Mouse (Mus musculus) C2C12 (cell line): ENCODE data around the gene Dnajc6. TPM values are rescaled to one million over a fixed set of nuclear protein-coding genes. Genes with fewer than 3 reads are reported as not detected.

Experiments
- H3K27me3 ChIP-seq: one replicate; pipeline ENCODE4 v1.6.1; 2011; ENCODE audit not compliant: control insufficient read depth, insufficient read depth, insufficient read length
- H3K36me3 ChIP-seq: one replicate; pipeline ENCODE4 v1.6.1; 2011; ENCODE audit not compliant: control insufficient read depth, insufficient read depth
- H3K4me3 ChIP-seq: one replicate; pipeline ENCODE4 v1.5.1; 2011; ENCODE audit warnings: mild to moderate bottlenecking, control low read depth; ENCODE audit not compliant: poor library complexity, insufficient read depth, severe bottlenecking
- H3K79me2 ChIP-seq: one replicate; pipeline ENCODE4 v1.6.1; 2011; ENCODE audit not compliant: control insufficient read depth, insufficient read depth
- H3K79me3 ChIP-seq: one replicate; pipeline ENCODE4 v1.6.1; 2011; ENCODE audit warnings: low read depth, control low read depth
- H3ac ChIP-seq: one replicate; pipeline ENCODE3; 2011; ENCODE audit warnings: low read depth; ENCODE audit not compliant: control insufficient read depth, insufficient read length
- CEBPB ChIP-seq: IDR thresholded peaks from one replicate; pipeline ENCODE4 v1.6.1; 2011; ENCODE audit warnings: low read depth, mild to moderate bottlenecking, control low read depth, moderate library complexity
- CTCF ChIP-seq: IDR thresholded peaks from one replicate; pipeline ENCODE4 v1.5.1; 2011; ENCODE audit not compliant: control insufficient read depth, insufficient read depth, insufficient read length
- FOSL1 ChIP-seq: IDR thresholded peaks from one replicate; pipeline ENCODE4 v1.8.0; 2011; ENCODE audit warnings: mild to moderate bottlenecking, low read length; ENCODE audit not compliant: poor library complexity, insufficient read depth, severe bottlenecking
- MAX ChIP-seq: IDR thresholded peaks from one replicate; pipeline ENCODE4 v1.6.1; 2011; ENCODE audit warnings: mild to moderate bottlenecking, control low read depth
- MYOD1 ChIP-seq: IDR thresholded peaks from one replicate; pipeline ENCODE4 v1.6.1; 2011; ENCODE audit warnings: low read depth; ENCODE audit not compliant: control insufficient read depth, insufficient read length
- MYOG ChIP-seq: IDR thresholded peaks from one replicate; pipeline ENCODE4 v1.6.1; 2011; ENCODE audit not compliant: control insufficient read depth, insufficient read length; ENCODE audit errors: extremely low read depth
- USF1 ChIP-seq: IDR thresholded peaks from one replicate; pipeline ENCODE4 v1.6.1; 2011; ENCODE audit warnings: low read depth, mild to moderate bottlenecking, control low read depth, moderate library complexity
- polyA plus RNA-seq: library from polyadenylated mRNA; unstranded; fragments of >200 nt; fragmentation: generic; extraction: Trizol; gene quantifications from one replicate; pipeline ENCODE4 v1.2.1, GENCODE M21; 2012; ENCODE audit warnings: missing spikeins

Dnajc6 gene
- polyA plus RNA-seq, 1 experiment = not detected

DNA sequence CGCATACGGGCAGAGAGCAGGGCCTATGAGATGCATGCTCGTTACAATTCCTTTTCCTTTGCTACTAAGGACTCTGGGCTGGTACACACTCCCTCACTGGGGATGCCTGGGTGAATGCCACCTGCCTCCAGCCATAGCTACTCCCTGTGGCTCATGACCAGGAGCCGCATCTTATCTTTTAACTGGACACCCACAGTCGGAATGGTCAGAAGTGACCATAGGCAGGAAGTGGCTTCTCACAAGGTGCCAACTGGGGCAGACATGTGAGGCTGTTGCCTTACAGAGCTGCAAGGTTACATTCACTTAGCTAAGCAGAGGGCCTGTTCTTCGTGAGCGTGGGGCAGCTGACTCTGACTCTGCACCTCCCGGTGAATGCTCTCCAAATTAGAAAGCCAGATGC is 39.3 kb upstream of the Dnajc6 start:
- TF ChIP-seq MYOD1 = no peak
- TF ChIP-seq USF1 = no peak
- no peak for TF ChIP-seq CEBPB
- TF ChIP-seq MYOG = no peak
- TF ChIP-seq CTCF = no peak
- no peak for TF ChIP-seq FOSL1
- TF ChIP-seq MAX = no peak
- no peaks in the 10 kb centered on the region for H3K36me3 ChIP-seq

DNA sequence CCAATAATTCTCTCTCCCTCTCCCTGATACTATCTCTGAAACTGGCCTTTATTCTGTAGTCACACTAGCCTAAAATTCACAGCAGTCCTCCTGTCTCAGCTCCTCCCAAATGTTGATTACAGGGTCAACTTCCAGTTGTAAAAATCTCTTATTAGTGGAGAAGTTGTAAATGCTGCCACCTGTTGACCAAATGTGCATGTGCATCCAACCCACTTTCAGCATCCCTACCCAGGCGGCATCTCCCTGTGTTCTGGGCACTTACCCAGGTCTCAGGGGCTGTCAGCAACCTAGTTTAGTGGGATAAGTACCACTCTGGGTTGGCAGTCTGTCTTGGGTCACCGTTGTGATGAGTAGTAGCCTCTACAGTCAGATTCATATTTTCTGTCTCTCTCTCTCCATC is 38.1 kb upstream of the Dnajc6 start:
- H3K79me3 ChIP-seq = no peaks in the 10 kb centered on the region
- no peaks in the 10 kb centered on the region for H3K79me2 ChIP-seq
- TF ChIP-seq CEBPB = no peak
- TF ChIP-seq USF1 = no peak
- peak; percentile 3 for TF ChIP-seq CTCF
- H3K27me3 ChIP-seq = no peaks in the 10 kb centered on the region
- H3ac ChIP-seq = no peak overlapping the region
- no peaks in the 10 kb centered on the region for H3K36me3 ChIP-seq
- no peak overlapping the region for H3K4me3 ChIP-seq

More for the DNA sequence above, 39.3 kb upstream of the Dnajc6 start:
- H3K27me3 ChIP-seq = no peaks in the 10 kb centered on the region
- no peaks in the 10 kb centered on the region for H3K79me3 ChIP-seq
- H3K4me3 ChIP-seq = no peak overlapping the region
- no peak overlapping the region for H3ac ChIP-seq
- H3K79me2 ChIP-seq = no peaks in the 10 kb centered on the region

- TF ChIP-seq USF1 (no peak), MYOG (no peak), FOSL1 (no peak), MAX (no peak), MYOD1 (no peak)
- Histone ChIP-seq H3K27me3 (no peaks in the 10 kb centered on the region), H3ac (no peak overlapping the region), H3K79me2 (no peaks in the 10 kb centered on the region), H3K79me3 (no peaks in the 10 kb centered on the region), H3K36me3 (no peaks in the 10 kb centered on the region), H3K4me3 (no peak overlapping the region)
These were observed 37.1 kb upstream of the Dnajc6 start for GRCm38 (mm10) chr4:101459358-101459757.

- Histone ChIP-seq H3K36me3 (no peaks in the 10 kb centered on the region), H3K79me3 (no peaks in the 10 kb centered on the region), H3ac (no peak overlapping the region), H3K27me3 (no peaks in the 10 kb centered on the region), H3K4me3 (no peak overlapping the region), H3K79me2 (no peaks in the 10 kb centered on the region)
- TF ChIP-seq FOSL1 = no peak
- TF ChIP-seq MYOD1 = no peak
- TF ChIP-seq CTCF = no peak
- TF ChIP-seq MAX = no peak
- no peak for TF ChIP-seq CEBPB
- TF ChIP-seq MYOG = no peak
- TF ChIP-seq USF1 = no peak
These were observed 36.3 kb upstream of the Dnajc6 start for GRCm38 (mm10) chr4:101460114-101460513.

GRCm38 (mm10) chr4:101462065-101462464 is 34.4 kb upstream of the Dnajc6 start:
- Histone ChIP-seq H3K4me3 (no peak overlapping the region), H3K27me3 (no peaks in the 10 kb centered on the region), H3ac (no peak overlapping the region), H3K79me2 (no peaks in the 10 kb centered on the region), H3K79me3 (no peaks in the 10 kb centered on the region), H3K36me3 (no peaks in the 10 kb centered on the region)
- TF ChIP-seq FOSL1 = no peak
- TF ChIP-seq USF1 = no peak
- TF ChIP-seq MAX = no peak

GRCm38 (mm10) chr4:101466264-101466663 is 30.2 kb upstream of the Dnajc6 start:
- H3K79me2 ChIP-seq = no peaks in the 10 kb centered on the region
- no peak overlapping the region for H3K4me3 ChIP-seq
- H3ac ChIP-seq = no peak overlapping the region
- TF ChIP-seq FOSL1 (no peak), USF1 (no peak), CTCF (no peak), MAX (no peak), CEBPB (no peak), MYOD1 (no peak), MYOG (no peak)
- no peaks in the 10 kb centered on the region for H3K27me3 ChIP-seq
- no peaks in the 10 kb centered on the region for H3K36me3 ChIP-seq
- no peaks in the 10 kb centered on the region for H3K79me3 ChIP-seq
